Mouse (Mus musculus) E14TG2a.4 (cell line): ENCODE results near the gene Ywhab.

Source experiments
- H3K27me3 ChIP-seq: 2 replicates; pipeline ENCODE4 v1.6.1; 2014; ENCODE audit warnings: low read length, control low read depth; ENCODE audit not compliant: insufficient read depth
- H3K36me3 ChIP-seq: 2 replicates; pipeline ENCODE4 v1.6.1; 2014; ENCODE audit warnings: low read length, control low read depth; ENCODE audit not compliant: insufficient read depth
- H3K4me1 ChIP-seq: replicated peaks from 2 replicates; pipeline ENCODE4 v1.6.1; 2014; ENCODE audit warnings: low read depth, low read length, control low read depth
- H3K4me3 ChIP-seq: replicated peaks from 2 replicates; pipeline ENCODE4 v1.5.1; 2014; ENCODE audit warnings: mild to moderate bottlenecking, low read length
- H3K9me3 ChIP-seq: 2 replicates; pipeline ENCODE4 v1.6.1; 2014; ENCODE audit warnings: low read length, control low read depth
- CTCF ChIP-seq: conservative IDR thresholded peaks from 2 replicates; pipeline ENCODE4 v1.5.1; 2014; ENCODE audit warnings: low read length
- NANOG ChIP-seq: IDR thresholded peaks from 2 replicates; pipeline ENCODE4 v1.6.1; 2014; ENCODE audit warnings: borderline replicate concordance, low read length, mixed read lengths
- POU5F1 ChIP-seq: IDR thresholded peaks from 2 replicates; pipeline ENCODE4 v1.6.1; 2014; ENCODE audit warnings: low read length, borderline replicate concordance

Gene Ywhab

GRCm38 (mm10) chr2:163974056-163974455, 20.7 kb upstream of the Ywhab start:
- Histone ChIP-seq H3K9me3 (peaks cover 12% of the 10 kb centered on the region), H3K4me3 (no peak overlapping the region), H3K4me1 (no peaks in the 10 kb centered on the region), H3K36me3 (no peaks in the 10 kb centered on the region), H3K27me3 (0 out of 2 replicates have a peak, but pooled peaks cover 5% of the 10 kb centered on the region)
- TF ChIP-seq NANOG: no peak
- TF ChIP-seq POU5F1: no peak
- TF ChIP-seq CTCF: no peak

- TF ChIP-seq NANOG (no peak), POU5F1 (no peak), CTCF (no peak)
- Histone ChIP-seq H3K4me3 (no peak overlapping the region), H3K9me3 (peaks cover 12% of the 10 kb centered on the region), H3K4me1 (no peaks in the 10 kb centered on the region), H3K36me3 (no peaks in the 10 kb centered on the region), H3K27me3 (0 out of 2 replicates have a peak, but pooled peaks cover 3% of the 10 kb centered on the region)
Measured at GRCm38 (mm10) chr2:163976448-163976847, 18.3 kb upstream of the Ywhab start.

- H3K9me3 ChIP-seq: peaks cover 5% of the 10 kb centered on the region; the same call in 1 of the 2 replicates
- no peaks in the 10 kb centered on the region for H3K36me3 ChIP-seq
- H3K4me3 ChIP-seq: no peak overlapping the region
- H3K27me3 ChIP-seq: no peaks in the 10 kb centered on the region
- peaks cover 6% of the 10 kb centered on the region for H3K4me1 ChIP-seq
- TF ChIP-seq CTCF (no peak), NANOG (no peak), POU5F1 (no peak)
Measured at GRCm38 (mm10) chr2:163987233-163987632, 7.5 kb upstream of the Ywhab start.

GRCm38 (mm10) chr2:163992871-163993270, 1.9 kb upstream of the Ywhab start:
- no peak overlapping the region for H3K4me3 ChIP-seq
- H3K36me3 ChIP-seq: peaks cover 12% of the 10 kb centered on the region
- TF ChIP-seq CTCF (no peak), POU5F1 (no peak), NANOG (no peak)
- peaks cover 7% of the 10 kb centered on the region; the same call in 1 of the 2 replicates for H3K27me3 ChIP-seq
- H3K4me1 ChIP-seq: peaks cover 39% of the 10 kb centered on the region
- no peaks in the 10 kb centered on the region for H3K9me3 ChIP-seq

GRCm38 (mm10) chr2:163994977-163995862, 460 bp downstream of the Ywhab start:
- H3K4me3 ChIP-seq: peak overlapping the region; percentile 94
- TF ChIP-seq CTCF: no peak
- no peak for TF ChIP-seq NANOG
- TF ChIP-seq POU5F1: no peak
- H3K27me3 ChIP-seq: peaks cover 7% of the 10 kb centered on the region; the same call in 1 of the 2 replicates
- H3K9me3 ChIP-seq: no peaks in the 10 kb centered on the region
- H3K4me1 ChIP-seq: peaks cover 47% of the 10 kb centered on the region
- H3K36me3 ChIP-seq: peaks cover 34% of the 10 kb centered on the region

GRCm38 (mm10) chr2:163996275-163996674, 1.5 kb downstream of the Ywhab start:
- H3K9me3 ChIP-seq: no peaks in the 10 kb centered on the region
- H3K4me3 ChIP-seq: peak overlapping the region; percentile 94
- H3K4me1 ChIP-seq: peaks cover 51% of the 10 kb centered on the region
- peaks cover 7% of the 10 kb centered on the region; the same call in 1 of the 2 replicates for H3K27me3 ChIP-seq
- H3K36me3 ChIP-seq: peaks cover 35% of the 10 kb centered on the region
- TF ChIP-seq POU5F1 (no peak), CTCF (no peak), NANOG (no peak)

GRCm38 (mm10) chr2:163996899-163997298, 2.1 kb downstream of the Ywhab start:
- Histone ChIP-seq H3K9me3 (no peaks in the 10 kb centered on the region), H3K27me3 (peaks cover 7% of the 10 kb centered on the region; the same call in 1 of the 2 replicates), H3K36me3 (peaks cover 38% of the 10 kb centered on the region), H3K4me1 (peaks cover 57% of the 10 kb centered on the region), H3K4me3 (no peak overlapping the region)
- TF ChIP-seq CTCF (no peak), POU5F1 (no peak), NANOG (no peak)

- no peak for TF ChIP-seq POU5F1
- no peak for TF ChIP-seq CTCF
- TF ChIP-seq NANOG: no peak
- H3K4me1 ChIP-seq: peaks cover 67% of the 10 kb centered on the region
- H3K27me3 ChIP-seq: no peaks in the 10 kb centered on the region
- H3K4me3 ChIP-seq: no peak overlapping the region
- H3K9me3 ChIP-seq: no peaks in the 10 kb centered on the region
- peaks cover 49% of the 10 kb centered on the region for H3K36me3 ChIP-seq
Measured at GRCm38 (mm10) chr2:163998981-163999380, 4.2 kb downstream of the Ywhab start.
